Mouse (Mus musculus) WW6 (cell line): ENCODE measurements around the gene Gli3.

Experiments
- DNase-seq: peaks from one replicate; pipeline ENCODE4 v3.0.0-alpha.2; 2013; ENCODE audit warnings: low read depth, low spot score

Gli3 gene

DNA sequence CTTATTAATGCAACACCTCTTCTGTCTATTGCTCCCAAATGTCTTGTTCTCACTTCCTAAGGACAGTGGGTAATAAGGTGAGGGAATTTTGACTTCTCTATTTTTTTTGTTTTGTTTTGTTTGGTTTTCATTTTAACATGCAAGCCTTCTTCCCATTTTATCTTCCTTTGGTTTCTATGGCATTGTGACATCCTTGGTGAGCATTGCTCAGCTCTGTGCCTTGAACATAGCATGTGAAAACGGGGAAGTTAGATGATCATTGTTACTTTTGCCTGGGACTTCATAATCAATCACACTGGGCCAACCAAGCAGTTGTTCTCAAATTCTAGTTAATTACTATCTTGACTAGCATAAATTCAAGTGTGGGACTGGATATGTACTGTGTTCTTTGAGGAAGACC, 258.4 kb downstream of the Gli3 start:
- DNase-seq: no peak

- DNase-seq: no peak
These were observed 259.8 kb downstream of the Gli3 start for GRCm38 (mm10) chr13:15722766-15723379.

- DNase-seq: no peak
These were observed 261.7 kb downstream of the Gli3 start for GRCm38 (mm10) chr13:15724723-15725122.

DNA sequence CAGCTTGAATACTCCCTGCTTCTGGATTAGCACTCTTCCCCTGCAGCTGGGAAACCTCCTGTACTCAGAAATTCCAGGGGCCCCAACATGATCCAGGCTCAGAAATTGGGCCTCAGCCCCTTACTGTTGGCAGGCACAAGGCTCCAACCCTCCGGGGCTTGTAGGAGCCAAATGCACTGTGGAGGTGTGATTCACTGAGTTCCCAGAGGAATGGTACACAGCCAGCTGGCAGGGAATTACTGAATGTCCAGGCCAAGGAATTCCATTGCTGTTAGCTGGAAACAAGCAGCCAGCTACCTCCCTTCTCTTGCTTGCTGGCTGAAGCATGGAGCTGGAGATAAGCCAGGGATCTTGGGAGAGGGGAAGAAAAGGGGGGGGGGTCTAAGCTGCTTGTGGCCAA, 278.7 kb downstream of the Gli3 start:
- no peak for DNase-seq

GRCm38 (mm10) chr13:15742308-15742707, 279.3 kb downstream of the Gli3 start:
- no peak for DNase-seq

GRCm38 (mm10) chr13:15742777-15743176, 279.7 kb downstream of the Gli3 start:
- no peak for DNase-seq

GRCm38 (mm10) chr13:15758835-15759632, 296.0 kb downstream of the Gli3 start:
- DNase-seq: peak; percentile 64

DNA sequence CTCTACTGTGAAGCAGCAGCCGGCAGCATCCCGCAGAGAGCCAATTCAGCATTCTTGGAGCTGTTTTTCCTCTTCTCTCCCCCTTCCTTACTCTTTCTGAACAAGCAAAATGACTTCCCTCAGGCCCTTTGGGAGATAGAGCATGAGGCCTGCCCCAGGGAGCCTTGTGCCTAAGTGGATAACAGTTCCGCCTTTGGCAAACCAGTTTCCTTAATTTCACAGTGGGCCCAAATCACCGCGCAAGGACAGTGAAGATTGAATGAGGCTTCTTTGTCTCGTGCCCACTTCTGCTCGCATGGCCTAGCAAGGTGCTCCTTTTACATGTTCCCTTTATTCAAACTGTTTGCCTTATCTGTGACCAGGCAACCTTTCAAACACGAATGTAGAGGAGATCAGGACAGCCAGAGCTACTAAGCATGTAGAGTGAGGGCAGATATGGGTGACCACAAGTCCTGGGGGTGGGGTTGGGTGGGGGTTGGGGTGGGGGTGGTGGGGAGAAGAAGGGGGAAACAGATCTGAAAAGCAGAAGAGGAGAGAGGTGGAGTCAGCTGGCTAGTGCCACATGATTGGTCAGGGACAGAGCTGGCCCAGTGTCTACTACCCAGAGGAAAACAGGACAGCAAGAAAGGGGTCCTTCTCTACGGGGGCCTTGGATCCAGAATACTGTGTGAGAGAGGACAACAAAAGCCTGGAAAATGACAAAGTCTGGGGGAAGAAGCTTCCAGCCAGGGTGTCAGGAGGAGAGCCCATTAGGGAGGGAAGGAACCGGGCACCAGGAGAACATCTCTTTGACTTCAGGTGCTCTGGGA, 296.8 kb downstream of the Gli3 start:
- DNase-seq: no peak

DNA sequence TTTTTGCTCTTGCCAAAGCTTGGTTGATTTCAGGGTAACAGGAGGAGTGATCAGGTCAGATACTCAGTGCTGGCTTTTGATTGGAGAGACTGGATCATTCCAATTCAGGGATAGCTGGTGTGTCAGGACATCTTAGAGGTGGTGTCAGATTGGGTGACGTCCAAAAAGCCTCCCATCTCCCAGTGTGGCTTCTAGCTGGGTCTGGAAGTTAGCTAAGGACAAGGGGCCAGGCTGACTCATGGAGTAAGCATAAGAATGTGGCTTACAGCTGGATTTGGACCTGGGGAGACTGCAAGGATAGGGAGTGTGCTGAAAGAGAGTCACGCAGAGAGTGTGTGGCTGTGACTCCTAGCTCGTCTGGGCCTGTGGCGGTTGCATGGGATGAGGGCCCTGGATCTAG, 299.3 kb downstream of the Gli3 start:
- no peak for DNase-seq

DNA sequence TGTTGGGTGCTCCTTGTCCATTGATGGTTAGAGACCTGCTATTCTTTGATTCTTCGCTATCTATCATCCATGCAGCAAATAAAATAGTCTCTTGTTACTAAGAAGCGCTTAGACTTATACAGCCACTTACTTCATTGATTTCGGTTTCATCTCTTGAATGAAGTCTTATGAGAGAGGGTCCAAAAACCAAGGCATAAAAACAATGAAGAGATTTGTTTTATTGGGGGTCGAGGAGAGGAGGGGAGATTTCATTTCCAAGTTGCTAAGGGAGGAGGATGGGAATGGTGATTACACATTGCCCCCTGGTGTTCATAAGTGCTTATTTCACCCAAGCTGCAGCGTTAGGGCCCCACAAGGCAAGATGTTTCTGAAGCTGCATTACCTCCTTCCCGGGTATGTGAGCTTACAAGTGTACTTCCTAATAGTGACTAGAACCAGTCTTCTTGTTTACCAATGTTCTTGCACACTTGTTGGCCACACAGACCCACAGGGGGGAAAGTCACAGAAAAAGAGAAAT, 299.9 kb downstream of the Gli3 start:
- DNase-seq: no peak

DNA sequence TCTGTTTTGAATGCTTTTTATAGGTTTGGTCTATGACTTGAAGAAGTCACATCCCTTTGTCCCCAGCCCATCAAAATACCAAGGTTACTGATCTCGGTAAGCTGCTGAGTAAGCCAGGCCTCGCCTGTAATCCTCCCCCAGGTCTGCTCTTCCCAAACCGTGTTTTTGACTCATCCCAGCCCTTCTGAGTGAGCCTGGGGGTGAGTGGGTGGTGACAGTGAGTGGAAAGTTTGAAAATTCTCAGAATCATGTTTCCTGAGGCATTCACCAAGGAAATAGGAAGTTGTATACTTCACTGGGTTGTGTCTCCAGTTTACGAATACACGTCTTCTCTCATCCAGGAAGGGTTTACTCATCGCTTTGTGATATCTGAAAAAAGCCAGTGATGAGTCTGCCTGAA, 314.6 kb downstream of the Gli3 start:
- no peak for DNase-seq
